ENCODE assay signal across 8 mouse cellular contexts in the genomic region with DNA sequence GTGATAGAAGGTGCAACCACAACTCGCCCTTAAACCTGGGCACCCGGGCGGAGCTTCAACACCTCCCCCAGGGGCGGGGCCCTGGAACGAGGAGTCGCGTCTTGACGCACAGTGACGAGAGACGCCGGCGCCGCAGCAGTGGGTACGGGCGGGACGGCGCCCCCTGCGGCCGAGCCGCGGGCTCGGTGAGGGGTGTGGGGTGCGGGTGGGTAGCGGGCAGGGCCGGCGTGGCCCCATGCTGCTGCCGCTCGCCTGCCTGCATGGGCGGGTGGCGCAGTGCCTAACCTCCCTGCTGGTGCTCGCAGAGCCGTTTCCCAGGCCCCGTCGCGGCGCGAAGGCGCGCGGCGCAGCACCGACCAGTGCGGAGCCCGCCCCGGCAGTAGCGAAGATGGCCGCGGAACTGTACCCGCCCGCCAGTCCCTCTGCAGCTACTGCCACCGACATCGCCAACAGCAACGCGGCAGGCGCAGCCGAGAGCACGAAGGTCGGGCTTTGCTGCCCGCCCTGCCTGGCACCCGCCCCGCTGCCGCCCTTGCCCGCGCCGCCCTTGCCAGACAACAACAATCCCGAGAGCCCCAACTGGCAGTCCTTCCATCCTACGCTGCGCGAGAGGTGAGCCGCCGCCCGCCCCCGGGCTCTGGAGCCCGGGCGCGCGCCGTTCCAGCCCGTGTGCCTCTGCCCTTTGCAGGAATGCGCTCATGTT. TPM values are rescaled to one million over a fixed set of nuclear protein-coding genes. Genes with fewer than 3 reads are reported as not detected.
DNase-seq lines count a peak whose midpoint lies in the region.

Btbd6 (plus strand) TSS at position 112 of the 703 bp plus-strand sequence.

- peaks cover 84% of the 10 kb centered on the region for H3K36me3 ChIP-seq in megakaryocyte, embryonic 14.5 days (replicated peaks; ENCODE audit: low read length)

- H3K4me1 ChIP-seq in megakaryocyte, embryonic 14.5 days: peaks cover 25% of the 10 kb centered on the region

- DNase-seq in adrenal gland, adult 18-20 months (ENCODE audit: low spot score in 2 of 2): peak; percentile 84 to 86
- peak; percentile 92 for DNase-seq in embryo, embryonic 10.5 days (ENCODE audit: low spot score)
- peak; percentile 88 for DNase-seq in gastrocnemius, postnatal 10 days
- DNase-seq in hindlimb bud, embryonic 11.5 days (ENCODE audit: extremely low spot score, low read depth, low spot score): peak; percentile 50
- DNase-seq in left cerebral cortex, adult 9 months (ENCODE audit: low spot score in 2 of 2): peak; percentile 62 to 88
- peak; percentile 94 for DNase-seq in right cerebral cortex, postnatal 10 days (ENCODE audit: low spot score in 2 of 2)
- DNase-seq in urinary bladder, postnatal 14 days (ENCODE audit: low spot score): peak; percentile 93

- no peaks in the 10 kb centered on the region for H3K9me3 ChIP-seq in megakaryocyte, embryonic 14.5 days

- H3K4me3 ChIP-seq in megakaryocyte, embryonic 14.5 days (replicated peaks): peak within 1 kb of the TSS; percentile 96

- H3K27me3 ChIP-seq in megakaryocyte, embryonic 14.5 days (replicated peaks): no peaks in the 10 kb centered on the region

RNA-seq across cellular contexts. Expression of gene Btbd6, which starts in this region (rescaled TPM):
- total RNA-seq in adrenal gland, adult 18-20 months (2021): 10 to 100 TPM; 14.9 to 15.5 TPM
- total RNA-seq in gastrocnemius, postnatal 10 days (2021): 10 to 100 TPM; 10.4 to 12.7 TPM
- polyA plus RNA-seq in megakaryocyte, embryonic 14.5 days (2012; ENCODE audit: insufficient read depth, low replicate concordance): 25.3 and 64.2 TPM in 2 replicates

Comparison
In these comparisons a context has a peak if more than half of its experiments do, and no peak if none do; other contexts are left out.
1. Peak in every context shown above with its lines: DNase-seq and H3K4me3 ChIP-seq.